Mouse (Mus musculus): ENCODE measurements around the gene Il34.

Gene Il34

GRCm38 (mm10) chr8:110779924-110780718 is 25.6 kb downstream of the Il34 start:
- in situ Hi-C loops (cut with MboI; ENCODE audit: low sequenced_read_pairs) = no loop called here

GRCm38 (mm10) chr8:110776335-110776734 is 29.4 kb downstream of the Il34 start:
- in situ Hi-C loops (cut with MboI; ENCODE audit: low sequenced_read_pairs) = no loop called here

GRCm38 (mm10) chr8:110775721-110776120 is 30.0 kb downstream of the Il34 start:
- in situ Hi-C loops (cut with MboI; ENCODE audit: low sequenced_read_pairs) = no loop called here

- in situ Hi-C loops (cut with MboI; ENCODE audit: low sequenced_read_pairs) = no loop called here
Measured at GRCm38 (mm10) chr8:110775316-110775715, 30.4 kb downstream of the Il34 start.

- in situ Hi-C loops (cut with MboI; ENCODE audit: low sequenced_read_pairs) = no loop called here
Measured at GRCm38 (mm10) chr8:110774725-110775124, 31.0 kb downstream of the Il34 start.

- in situ Hi-C loops (cut with MboI; ENCODE audit: low sequenced_read_pairs) = no loop called here
Measured at GRCm38 (mm10) chr8:110774047-110774446, 31.7 kb downstream of the Il34 start.

- in situ Hi-C loops (cut with MboI; ENCODE audit: low sequenced_read_pairs) = no loop called here
Measured at GRCm38 (mm10) chr8:110772452-110772851, 33.3 kb downstream of the Il34 start.

- in situ Hi-C loops (cut with MboI; ENCODE audit: low sequenced_read_pairs) = no loop called here
Measured at GRCm38 (mm10) chr8:110767261-110767660, 38.5 kb downstream of the Il34 start.

GRCm38 (mm10) chr8:110764671-110765070 is 41.1 kb downstream of the Il34 start:
- in situ Hi-C loops (cut with MboI; ENCODE audit: low sequenced_read_pairs) = no loop called here

GRCm38 (mm10) chr8:110761988-110762387 is 43.7 kb downstream of the Il34 start:
- in situ Hi-C loops (cut with MboI; ENCODE audit: low sequenced_read_pairs) = no loop called here

- in situ Hi-C loops (cut with MboI; ENCODE audit: low sequenced_read_pairs) = no loop called here
Measured at GRCm38 (mm10) chr8:110761185-110761584, 44.5 kb downstream of the Il34 start.

- in situ Hi-C loops (cut with MboI; ENCODE audit: low sequenced_read_pairs) = no loop called here
Measured at GRCm38 (mm10) chr8:110760280-110760940, 45.3 kb downstream of the Il34 start.

GRCm38 (mm10) chr8:110756196-110756595 is 49.5 kb downstream of the Il34 start:
- in situ Hi-C loops (cut with MboI; ENCODE audit: low sequenced_read_pairs) = no loop called here

GRCm38 (mm10) chr8:110755511-110756170 is 50.1 kb downstream of the Il34 start:
- in situ Hi-C loops (cut with MboI; ENCODE audit: low sequenced_read_pairs) = no loop called here

- in situ Hi-C loops (cut with MboI; ENCODE audit: low sequenced_read_pairs) = no loop called here
Measured at GRCm38 (mm10) chr8:110754713-110755112, 51.0 kb downstream of the Il34 start.

- in situ Hi-C loops (cut with MboI; ENCODE audit: low sequenced_read_pairs) = no loop called here
Measured at GRCm38 (mm10) chr8:110751490-110751889, 54.2 kb downstream of the Il34 start.

- in situ Hi-C loops (cut with MboI; ENCODE audit: low sequenced_read_pairs) = no loop called here
Measured at GRCm38 (mm10) chr8:110750269-110750668, 55.5 kb downstream of the Il34 start.

GRCm38 (mm10) chr8:110749500-110750170 is 56.1 kb downstream of the Il34 start:
- in situ Hi-C loops (cut with MboI; ENCODE audit: low sequenced_read_pairs) = no loop called here

- in situ Hi-C loops (cut with MboI; ENCODE audit: low sequenced_read_pairs) = no loop called here
Measured at GRCm38 (mm10) chr8:110746661-110747060, 59.1 kb downstream of the Il34 start.

- in situ Hi-C loops (cut with MboI; ENCODE audit: low sequenced_read_pairs) = no loop called here
Measured at GRCm38 (mm10) chr8:110745162-110745561, 60.6 kb downstream of the Il34 start.

- in situ Hi-C loops (cut with MboI; ENCODE audit: low sequenced_read_pairs) = loop anchor here (5.0 kb wide), 1 partner anchor 100 kb away; no protein-coding TSS in a partner anchor
Measured at GRCm38 (mm10) chr8:110742452-110742818, 63.3 kb downstream of the Il34 start.

Data from CH12F3 (cell line).